Mouse (Mus musculus) naive thymus-derived CD4-positive, alpha-beta T cell, adult 5 months (primary cell): Measurements from ENCODE around the gene Tma7. TPM values are rescaled to one million over a fixed set of nuclear protein-coding genes. Genes with fewer than 3 reads are reported as not detected.

Experiments used
- polyA plus RNA-seq: library from polyadenylated mRNA; unstranded; fragments of 100-300 nt; shearing (Covaris generic); gene quantifications from one replicate; pipeline ENCODE4 v1.2.1, GENCODE M21; 2017

Tma7 gene
- 407 TPM for polyA plus RNA-seq

GRCm38 (mm10) chr9:109082124-109082800, at the start of gene Tma7, which contains the start of gene Ccdc51:
Gene Tma7 (minus strand): TSS chr9:109082587.
Gene Ccdc51 (plus strand): TSS chr9:109082493.

GRCm38 (mm10) chr9:109095137-109095982, 13.0 kb upstream of the Tma7 start, which contains the start of gene Plxnb1:
Gene Plxnb1 (plus strand): TSS chr9:109095389.

DNA sequence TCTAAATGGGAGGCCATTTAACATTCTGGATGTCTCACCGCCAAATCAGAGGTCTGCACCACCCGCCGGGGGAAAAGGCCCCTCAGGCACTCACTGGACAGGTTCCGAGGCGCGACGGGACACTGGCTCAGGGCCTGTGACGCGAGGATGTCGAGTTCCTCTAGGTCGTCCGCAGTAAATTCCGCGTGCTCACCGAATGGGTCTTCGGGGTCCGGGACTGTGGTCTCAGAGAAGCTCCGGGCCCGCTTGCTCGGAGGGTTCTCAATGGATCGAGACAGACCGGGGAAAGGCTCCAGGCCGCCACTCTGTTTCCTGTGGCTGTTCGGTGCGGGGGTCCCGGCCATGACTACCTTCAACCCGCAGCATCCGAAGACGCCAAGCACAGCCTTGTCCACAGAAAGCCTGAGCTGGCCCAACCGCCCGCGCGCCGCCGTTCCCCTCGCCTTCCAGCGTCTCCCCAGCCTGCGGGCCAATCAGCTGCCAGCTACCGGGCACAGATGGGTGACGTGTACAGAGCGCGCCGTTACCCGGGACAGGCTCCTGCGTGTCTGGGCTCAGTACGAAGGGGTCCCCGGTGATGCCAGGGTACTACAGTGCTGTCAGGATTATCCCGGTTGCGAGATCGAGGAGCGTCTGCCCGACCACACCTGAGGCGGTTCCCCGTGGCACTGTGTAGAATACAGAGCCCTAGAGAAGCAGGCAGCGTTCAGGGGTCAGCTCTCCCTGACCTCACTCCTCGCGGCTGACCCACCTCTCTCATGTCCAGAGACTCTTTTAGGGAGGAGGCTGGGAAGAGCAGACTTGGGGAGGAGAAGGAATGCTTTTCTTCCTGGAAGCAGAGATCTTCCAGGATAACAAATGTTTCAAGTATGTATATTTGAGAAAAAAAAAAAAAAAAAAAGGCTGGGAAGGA, 8.5 kb downstream of the Tma7 start, which contains the start of gene Atrip:
Gene Atrip (minus strand): TSS at position 464 of the 913 bp plus-strand sequence.

DNA sequence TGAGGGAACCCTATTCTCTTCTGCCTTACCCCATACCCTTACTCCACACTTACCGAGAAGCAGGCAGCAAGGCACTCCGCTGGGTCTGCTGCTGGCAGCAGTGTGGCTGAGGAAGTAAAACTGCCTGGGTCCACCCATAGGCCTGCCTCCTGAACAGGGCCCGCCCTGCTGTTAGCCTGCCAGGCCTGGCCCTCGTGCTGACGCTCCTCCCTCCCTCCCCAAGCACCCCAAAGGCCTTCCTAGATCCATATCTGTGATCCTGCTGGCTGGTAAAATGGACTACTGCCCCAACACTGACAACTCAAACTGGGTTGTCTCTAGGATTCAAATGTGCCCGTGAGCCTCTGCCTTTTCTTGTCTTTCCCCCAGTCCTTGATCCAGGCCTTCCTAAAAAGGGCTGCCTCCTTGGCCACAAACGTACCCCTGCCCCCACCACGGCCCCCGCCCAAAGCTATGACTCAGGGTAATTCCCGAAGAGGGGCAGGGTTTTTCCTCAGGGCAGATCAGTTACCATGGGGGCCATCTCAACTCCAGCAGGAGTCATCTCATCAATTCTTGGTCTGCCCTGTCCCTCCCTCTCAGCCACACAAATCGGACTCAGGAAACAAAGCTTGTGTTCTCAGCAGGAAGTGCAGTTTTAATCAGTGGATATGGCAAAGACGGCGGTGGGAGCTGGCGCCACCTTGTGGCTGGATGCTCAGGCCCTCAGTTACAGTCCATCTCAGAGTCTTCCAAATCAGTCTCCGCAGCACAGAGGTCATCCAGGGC, 23.1 kb downstream of the Tma7 start, which contains the start of gene Trex1:
Gene Trex1 (minus strand): TSS at position 599 of the 768 bp plus-strand sequence.

DNA sequence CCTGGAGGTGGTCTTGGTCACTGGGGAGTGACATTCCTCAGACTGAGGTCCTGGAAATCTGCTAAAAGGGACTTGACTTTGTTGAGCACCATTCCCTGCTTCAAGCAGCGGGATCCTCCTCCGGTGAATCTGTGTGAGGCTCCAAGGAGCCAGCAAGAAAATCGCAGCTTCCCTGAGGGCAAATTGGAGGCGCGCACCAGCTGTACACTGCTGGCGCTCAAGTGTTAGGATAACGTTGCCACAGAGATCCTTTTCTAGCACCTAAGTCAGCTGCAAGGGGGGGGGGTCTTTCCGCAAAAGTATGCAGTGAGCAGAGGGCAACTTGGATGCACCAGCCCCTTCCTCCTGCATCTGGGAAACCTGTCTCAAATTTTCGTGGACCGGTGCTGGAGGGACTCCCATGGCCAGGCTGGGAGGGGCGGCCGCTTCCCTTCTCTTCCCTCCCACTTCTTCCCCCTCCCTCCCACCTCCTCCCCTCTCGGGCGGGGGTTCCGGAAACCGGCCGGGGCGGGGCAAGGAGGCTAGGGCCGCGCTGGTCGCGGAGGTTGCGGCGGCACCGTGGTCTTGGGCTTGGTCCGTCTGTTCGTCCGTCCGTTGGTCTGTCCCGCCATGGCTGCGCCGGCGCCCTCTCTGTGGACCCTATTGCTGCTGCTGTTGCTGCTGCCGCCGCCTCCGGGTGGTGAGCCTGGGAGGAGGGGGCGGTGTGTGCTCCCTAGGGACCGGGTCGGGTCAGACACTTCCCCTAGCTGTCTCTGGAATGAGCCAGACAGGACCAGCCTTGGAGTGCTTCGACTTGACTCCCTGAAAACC, 44.1 kb downstream of the Tma7 start, which contains the start of gene Shisa5:
Gene Shisa5 (plus strand): TSS at position 480 of the 810 bp plus-strand sequence.

Other genes starting within 250 kb of the Tma7 start
- gene Slc26a6, start 229.3 kb downstream of the Tma7 start, polyA plus RNA-seq, result 12.1 TPM
- not detected for gene Tmem89, start 168.0 kb downstream of the Tma7 start, polyA plus RNA-seq
- gene Uqcrc1, start 146.0 kb downstream of the Tma7 start, polyA plus RNA-seq, result 278 TPM
- 0.58 TPM for gene Col7a1, start 129.0 kb downstream of the Tma7 start, polyA plus RNA-seq
- gene Ucn2, start 96.6 kb downstream of the Tma7 start, polyA plus RNA-seq, result not detected
- 9.0 TPM for gene Pfkfb4, start 90.8 kb downstream of the Tma7 start, polyA plus RNA-seq
- 3,039 TPM for gene Shisa5, start 44.0 kb downstream of the Tma7 start, polyA plus RNA-seq
- gene Trex1, start 22.9 kb downstream of the Tma7 start, polyA plus RNA-seq, result 56.7 TPM
- gene Atrip, start 8.5 kb downstream of the Tma7 start, polyA plus RNA-seq, result 20.9 TPM
- 7.0 TPM for gene Ccdc51, start 94 bp downstream of the Tma7 start, polyA plus RNA-seq
- gene Plxnb1, start 12.8 kb upstream of the Tma7 start, polyA plus RNA-seq, result 1.4 TPM
- gene Fbxw21, start 79.5 kb upstream of the Tma7 start, polyA plus RNA-seq, result not detected
- gene Fbxw13, start 113.4 kb upstream of the Tma7 start, polyA plus RNA-seq, result not detected
- gene Fbxw20, start 152.2 kb upstream of the Tma7 start, polyA plus RNA-seq, result not detected
- gene Fbxw14, start 205.1 kb upstream of the Tma7 start, polyA plus RNA-seq, result not detected